Mouse (Mus musculus) adipocyte (in vitro differentiated cells): ENCODE measurements at regions not wholly inside any gene's neighbourhood (a gene's known extent, or its start where the extent isn't known, plus 50 kb on each side); places are given as distances from the start of the nearest gene placed in this dataset.
A peak's percentile ranks its signal among the peaks of the same experiment; 100 is the strongest.

Source experiments
- DNase-seq: peaks from one replicate; pipeline ENCODE4 v3.0.0-alpha.2; 2016; ENCODE audit warnings: low spot score

DNA sequence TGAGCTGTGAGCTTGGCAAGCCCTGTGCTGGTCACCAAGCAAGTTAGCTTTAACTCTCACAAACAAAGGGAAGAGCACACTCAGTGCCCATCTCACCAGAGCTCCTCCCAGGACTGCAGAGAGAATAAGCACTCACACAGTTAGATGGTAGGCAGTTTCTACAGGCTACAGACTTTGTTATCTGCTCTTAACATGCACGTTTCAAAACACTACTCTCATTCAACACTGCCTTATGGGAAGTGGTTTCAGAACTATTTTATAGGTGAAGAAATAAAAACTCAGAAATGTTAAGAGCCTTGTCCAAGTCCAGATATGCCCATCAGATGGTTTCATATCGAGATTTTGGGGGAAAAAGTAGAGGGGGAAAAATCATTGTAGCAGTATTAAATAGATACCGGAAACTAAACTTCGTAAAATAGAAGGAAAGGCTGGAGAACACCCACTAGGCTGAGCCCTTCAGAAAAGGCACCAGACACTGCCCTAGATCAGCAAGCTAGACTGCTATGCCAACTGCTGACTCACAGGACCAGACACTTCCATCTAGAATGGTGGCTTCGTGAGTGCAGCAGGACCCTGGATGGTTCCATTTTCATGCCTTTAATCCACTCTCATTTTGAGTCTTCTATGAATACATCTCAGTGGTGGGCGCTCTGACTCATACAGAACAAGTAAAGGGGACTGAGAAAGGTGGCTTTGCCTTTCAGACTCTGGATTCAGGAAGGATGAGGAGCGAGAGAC lies 51.3 kb upstream of the Serbp1 start:
- no peak for DNase-seq

DNA sequence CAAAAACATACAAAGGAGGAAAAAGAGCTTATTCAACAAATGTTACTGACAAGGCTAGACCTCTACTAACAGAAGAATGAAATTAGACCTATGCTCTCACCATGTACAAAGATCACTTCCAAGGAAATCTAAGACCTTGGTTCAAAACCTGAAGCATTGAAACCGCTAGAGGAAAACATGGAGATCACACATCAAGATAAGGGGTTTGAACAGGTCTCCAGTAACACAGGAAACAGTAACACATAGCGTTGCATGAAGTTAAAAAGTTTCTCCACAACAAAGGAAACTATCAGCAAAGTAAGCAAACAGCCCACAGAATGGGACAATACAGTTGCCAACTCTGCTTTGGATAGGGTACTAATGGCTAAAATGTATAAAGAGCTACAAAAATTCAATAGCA lies 53.3 kb upstream of the Serbp1 start:
- DNase-seq: no peak

DNA sequence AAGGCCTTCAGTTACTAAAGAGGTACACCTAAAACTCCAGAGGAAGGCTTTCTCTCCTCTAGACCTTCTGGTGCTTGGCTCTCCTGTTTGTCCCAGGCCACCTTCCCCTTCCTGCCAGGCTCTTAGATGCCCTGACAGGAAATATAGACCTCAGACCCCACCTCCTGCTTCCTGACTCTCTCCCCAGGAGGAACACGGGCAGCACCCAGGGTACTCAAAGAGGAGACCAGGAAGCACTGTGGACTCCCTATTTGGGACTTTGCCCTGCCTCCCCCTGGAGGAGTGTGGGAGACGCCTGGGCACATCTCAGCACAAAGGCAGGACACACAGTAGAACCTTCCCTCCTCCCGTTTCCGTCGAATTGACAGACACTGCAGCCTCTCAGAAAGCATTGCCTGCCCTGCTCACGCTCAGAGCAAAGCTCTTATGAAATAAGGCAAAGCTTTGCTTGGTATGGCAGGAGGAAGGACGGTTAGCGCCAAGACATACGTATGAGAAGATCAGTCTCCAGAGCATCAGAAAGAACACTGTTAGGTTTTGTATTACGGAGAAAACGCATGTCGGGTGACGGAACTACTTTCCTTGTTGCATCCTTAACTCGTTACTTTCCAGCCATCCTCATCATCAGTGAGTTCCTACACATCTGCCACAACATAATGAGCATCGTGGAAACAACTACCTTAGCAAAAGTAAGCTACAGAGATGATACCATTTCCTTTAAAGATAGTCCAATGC lies 54.3 kb upstream of the Serbp1 start:
- no peak for DNase-seq

DNA sequence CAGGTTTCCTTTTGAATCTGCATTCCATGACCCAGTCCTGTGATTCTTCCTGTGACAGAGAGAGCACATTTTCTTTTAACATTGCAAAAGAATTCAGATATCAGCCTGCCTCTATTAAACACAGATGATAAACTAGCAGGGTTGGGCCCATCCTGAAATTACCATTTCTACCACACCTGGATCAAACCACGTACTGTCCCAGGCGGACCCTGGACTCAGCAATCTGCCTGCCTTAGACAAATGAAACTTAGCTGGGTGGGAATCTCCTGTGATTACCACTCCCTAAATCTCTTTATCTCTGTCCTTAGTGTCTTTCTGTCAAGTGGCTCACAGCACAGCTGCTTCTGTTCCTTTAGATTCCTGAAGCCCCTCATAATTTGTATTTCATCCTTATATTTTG lies 55.5 kb upstream of the Serbp1 start:
- DNase-seq: no peak

DNA sequence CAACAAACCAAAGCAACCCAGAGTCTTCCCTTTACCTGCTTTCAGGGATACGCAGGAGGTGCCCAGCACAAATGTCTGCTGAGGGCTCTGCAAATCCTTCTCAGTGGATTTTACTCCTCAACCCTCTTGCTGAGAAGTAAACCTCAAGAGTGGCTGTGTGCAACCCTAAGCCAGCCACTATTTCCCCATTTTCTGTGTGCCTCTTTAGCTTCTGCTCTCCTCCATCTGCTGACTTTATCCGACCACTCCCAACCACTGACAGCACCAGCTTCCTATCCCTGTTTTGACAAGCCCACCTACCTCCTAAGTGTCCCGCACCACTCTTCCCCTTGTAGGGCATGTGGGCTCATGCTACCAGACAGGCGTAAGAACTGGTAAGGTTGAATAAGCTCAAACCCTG lies 56.5 kb upstream of the Serbp1 start:
- DNase-seq: no peak

DNA sequence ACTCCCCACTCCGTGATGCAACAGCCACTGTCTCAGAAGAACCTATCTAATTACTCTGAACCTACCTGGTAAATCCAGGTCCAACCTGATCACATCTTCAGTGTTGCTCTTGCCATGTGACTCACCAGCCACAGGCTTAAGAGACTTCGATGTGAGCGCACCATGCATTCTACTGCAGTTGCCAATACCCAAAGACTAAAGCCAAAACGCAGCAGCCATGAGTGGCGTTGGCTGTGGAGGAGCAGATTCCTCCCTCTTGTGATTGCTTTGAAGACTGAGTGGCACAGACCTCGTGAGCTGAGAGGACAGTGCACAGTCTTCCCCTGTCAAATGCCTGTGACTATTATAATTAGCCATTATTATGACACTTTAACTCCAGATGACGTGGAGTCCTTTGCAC lies 58.6 kb upstream of the Serbp1 start:
- DNase-seq: no peak

DNA sequence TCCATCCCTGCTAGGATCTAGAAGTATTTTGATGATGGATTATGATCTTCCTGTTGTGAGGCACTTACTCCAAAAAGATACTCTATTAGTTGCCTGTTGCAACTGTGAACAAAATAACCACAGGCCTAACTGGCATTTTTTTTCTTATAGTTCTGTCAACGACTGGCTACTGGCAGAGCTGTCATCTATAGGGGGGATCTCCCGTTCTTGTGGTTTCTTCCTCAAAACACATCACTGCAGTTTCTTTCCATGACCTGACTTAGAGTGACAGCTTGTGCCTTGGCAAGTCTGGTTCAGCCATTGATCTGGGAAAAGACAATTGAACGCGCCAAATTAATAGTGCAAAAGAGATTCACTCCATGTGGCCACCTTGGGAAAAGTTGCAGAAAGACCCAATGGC lies 59.4 kb upstream of the Serbp1 start:
- DNase-seq: no peak

DNA sequence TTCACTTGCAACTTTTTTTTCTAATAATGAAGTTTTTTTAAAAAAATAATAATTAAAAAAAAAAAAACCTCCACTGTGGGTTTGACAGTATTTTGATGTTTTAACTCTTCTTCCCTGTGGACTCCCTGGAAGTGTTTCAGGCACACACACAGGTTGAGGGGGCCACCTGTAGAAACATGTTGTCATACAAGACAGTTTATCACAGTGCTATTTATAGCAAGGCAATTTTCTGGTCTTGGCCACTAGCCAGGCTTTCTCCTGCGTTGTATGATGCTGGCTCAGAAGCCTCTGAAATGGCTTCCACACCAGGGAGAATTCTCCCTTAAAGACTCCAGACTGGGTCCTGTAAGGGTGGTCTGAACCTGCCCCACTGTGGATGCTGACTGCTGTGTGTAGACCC lies 59.9 kb upstream of the Serbp1 start:
- DNase-seq: no peak

DNA sequence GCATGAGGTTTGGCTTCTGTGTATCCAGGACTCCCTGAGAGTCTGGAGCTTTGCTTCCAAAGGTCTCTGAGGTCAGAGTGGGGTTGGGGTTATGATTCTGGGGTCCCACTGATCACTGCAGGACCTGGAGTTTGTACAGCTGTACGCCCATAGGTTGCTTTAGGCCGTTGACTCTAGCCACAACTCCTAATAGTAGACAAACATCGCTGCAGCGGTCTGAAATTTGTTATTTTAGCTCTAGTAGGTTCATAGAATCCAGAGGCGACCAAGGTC lies 67.4 kb upstream of the Serbp1 start:
- DNase-seq: no peak

DNA sequence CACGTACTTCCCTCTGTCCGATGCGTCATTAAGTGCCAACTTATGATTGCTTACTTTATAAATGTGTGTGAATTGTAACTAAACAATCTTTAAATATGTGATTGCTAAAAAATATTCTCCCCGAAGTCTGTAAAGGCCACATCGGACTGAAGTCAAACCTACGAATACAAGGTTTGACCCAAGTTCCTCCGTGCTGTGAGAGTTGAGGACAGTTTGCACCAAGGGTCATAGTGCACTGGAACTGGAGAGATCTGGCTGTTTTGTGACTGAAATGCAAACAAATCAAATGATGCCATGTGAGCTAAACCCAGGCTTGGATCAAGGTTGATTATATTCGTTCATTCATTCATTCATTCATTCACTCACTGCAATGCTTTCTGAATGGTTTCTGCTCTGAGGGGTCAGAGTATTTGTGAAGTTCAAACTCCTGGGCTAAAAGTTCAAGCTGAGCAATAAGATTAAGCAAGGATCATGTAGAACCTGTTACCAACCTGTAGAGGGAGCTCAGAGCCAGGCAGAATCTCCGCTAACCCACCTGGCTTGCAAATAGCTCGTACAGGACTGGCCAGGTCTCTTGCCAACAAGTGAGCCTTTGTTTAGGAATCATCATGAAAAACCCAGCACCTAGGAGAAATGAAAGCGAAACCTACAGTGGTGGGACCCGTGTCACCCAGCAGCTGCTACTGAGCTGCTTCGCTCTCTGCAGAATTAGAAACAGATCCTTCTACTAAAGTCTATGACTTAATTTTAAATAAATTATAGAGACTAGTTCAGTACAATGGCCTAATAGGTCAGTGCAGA lies 67.9 kb upstream of the Serbp1 start:
- DNase-seq: peak; percentile 72

DNA sequence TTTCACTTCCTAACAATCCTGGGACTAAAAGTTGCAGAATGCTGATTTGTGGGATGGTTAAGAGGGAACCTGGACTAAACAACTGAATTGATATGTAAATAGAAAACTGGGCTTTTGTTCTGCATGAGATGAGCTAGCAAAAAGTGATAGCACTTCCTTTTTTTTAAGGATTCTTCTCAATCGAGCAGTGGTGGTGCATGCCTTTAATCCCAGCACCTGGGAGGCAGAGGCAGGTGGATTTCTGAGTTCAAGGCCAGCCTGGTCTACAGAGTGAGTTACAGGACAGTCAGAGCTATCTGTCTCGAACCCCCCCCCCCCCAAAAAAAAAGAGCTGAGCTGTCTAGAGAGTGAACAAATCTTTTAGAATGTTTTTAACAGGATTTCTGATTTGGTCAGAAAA lies 69.2 kb upstream of the Serbp1 start:
- no peak for DNase-seq

DNA sequence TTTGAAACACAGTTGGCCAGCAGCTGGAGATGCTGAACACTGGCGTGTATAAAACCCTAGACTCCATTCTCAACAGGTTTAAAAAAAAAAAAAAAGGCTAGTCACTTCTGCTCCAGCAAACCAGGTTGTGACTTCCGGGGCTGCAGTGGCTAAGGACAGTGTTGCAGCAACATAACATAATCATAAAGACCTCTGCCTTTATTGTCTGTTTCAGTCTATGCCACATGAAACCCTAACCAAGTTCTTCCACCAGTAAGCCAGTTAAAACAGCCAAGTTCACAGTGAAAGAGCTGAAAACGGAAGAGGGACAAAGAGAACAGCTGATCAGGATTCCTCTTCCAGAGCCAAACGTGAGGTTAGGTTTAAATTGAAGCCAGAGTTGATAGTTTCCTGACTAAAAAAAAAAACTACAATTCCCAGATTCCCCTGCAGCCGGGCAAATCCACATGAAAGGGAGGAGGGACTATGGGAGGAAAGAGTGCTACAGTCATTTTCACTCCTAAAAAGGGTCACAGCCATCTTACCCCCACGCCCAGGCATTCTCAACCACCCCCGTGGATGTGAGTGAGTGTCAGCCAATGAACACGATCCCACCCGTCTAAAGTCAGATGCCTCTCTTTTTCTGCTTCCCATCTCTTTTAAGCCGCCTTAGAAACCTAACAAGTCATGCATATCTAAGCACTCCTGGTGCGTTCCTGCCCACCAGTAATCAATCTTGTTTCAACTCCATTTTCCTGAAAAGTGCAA lies 69.8 kb upstream of the Serbp1 start:
- peak; percentile 66 for DNase-seq

DNA sequence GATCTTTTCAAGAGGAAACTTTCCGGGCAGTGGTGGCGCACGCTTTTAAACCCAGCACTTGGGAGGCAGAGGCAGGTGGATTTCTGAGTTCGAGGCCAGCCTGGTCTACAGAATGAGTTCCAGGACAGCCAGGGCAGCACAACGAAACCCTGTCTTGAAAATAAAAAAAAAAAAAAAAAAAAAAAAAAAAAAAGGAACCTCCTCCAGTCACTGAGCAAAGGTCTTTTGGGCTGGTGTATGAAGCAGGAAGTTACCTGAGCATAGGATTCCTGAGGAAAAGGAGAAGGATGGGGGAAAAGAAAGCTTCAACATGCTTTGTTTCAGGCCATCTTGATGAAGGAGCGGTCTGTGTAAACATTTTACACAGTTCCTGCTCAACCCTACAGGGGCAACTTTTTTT lies 72.9 kb upstream of the Serbp1 start:
- no peak for DNase-seq

DNA sequence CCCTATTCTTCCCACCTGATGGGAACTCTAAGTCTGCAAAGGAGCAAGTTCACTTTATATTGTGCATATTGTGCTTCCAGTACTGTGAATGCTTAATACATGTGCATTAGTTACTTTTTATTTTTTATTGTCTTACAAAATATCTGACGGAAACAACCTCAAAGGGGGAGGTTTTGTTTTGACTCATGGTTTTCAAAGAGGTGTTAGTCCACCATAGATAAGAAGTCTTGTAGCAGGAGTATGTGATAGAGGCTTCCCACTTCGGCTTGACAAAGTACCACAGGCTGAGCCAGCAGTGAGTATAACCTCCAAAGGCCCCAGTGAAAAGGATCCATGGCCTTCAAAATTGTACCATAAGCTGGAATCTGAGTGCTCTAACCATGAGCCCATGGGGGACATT lies 74.0 kb upstream of the Serbp1 start:
- DNase-seq: no peak

DNA sequence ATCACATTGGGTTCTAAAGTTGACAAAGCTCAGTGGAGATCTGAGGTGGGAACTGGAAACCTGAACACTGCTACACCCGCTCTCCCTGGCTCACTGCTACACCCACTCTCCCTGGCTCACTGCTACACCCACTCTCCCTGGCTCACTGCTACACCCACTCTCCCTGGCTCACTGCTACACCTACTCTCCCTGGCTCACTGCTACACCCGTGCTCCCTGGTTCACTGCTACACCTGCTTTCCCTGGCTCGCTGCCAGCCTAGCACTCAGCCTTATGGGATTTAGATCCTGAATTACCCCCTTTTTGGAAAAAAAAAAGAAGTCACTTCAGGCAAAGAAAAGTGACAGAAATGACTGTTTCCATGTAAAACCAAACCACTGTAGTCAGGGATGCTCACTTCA lies 75.2 kb upstream of the Serbp1 start:
- DNase-seq: no peak

DNA sequence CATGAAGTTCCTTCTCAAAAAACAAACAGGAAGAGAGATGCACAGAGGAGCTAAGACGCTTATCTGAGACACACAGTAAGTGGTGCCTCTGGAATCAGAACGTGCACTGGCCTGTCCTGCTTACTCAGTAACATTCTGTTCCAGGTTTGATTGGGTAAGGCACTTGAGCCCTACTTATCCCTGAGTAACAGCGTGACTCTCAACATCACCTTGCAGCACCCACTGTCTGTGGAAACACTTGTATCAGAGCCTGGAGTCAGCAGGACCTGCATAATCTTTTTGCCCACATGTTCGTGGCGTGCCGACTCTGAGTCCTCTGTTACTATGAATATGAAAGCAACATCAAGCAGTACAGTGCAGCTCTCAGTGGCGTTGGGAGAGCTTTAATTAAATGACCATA lies 76.4 kb upstream of the Serbp1 start:
- no peak for DNase-seq

DNA sequence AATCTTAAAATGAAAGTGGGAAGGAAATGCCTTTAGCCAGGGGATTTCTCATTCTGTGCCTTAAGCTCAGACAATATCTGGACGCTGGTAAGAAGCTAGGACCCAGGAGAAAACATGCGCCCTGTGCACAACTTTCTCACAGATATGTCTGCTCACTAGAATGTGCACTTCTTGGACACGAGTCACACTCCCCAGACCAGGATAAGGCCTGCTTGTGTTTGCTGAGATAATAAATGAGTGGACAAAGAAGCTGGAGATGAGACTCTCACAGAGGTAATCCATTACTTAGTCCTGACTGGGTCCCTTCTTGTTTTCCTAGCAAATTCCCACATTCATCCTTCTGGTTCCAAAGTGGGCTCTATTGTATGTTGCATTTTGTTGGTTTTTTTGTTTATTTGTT lies 77.4 kb upstream of the Serbp1 start:
- DNase-seq: no peak

DNA sequence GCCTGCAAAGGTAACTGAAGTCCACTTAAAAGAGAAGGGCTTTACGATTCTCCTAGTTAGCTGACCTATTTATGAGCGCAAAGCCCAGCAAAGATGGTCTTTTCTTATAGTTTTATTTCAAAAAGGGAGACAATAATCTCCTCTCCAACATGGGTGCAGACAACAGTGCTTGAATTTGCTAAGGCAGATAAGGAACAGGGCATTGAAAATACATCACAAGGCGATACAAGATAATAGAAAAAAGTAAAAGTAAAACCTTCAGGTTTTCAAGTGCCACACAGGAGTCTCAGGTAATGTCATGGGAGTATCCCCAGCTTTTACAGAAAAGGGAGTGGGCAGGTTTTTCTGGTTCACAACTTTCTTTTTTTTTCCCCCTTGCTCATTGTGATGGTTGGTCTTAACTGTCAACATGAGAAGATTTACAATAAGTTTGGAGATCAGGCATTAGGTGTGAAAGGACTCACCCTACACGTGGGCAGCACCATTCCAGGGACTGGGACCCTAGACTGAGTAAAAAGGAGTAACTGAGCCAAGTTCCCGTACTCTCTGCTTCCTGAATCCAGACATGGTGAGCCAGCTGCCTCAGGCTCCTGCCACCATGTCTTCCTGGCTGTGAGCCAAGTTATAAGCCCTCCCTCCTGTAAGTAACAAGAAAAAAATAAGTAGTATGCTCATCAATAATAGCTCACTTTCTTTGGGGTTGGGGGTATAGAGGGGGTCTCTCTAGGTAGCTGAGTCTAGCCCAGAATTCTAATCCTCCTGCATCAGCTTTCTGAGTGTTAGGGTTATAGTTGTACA lies 78.1 kb upstream of the Serbp1 start:
- no peak for DNase-seq

DNA sequence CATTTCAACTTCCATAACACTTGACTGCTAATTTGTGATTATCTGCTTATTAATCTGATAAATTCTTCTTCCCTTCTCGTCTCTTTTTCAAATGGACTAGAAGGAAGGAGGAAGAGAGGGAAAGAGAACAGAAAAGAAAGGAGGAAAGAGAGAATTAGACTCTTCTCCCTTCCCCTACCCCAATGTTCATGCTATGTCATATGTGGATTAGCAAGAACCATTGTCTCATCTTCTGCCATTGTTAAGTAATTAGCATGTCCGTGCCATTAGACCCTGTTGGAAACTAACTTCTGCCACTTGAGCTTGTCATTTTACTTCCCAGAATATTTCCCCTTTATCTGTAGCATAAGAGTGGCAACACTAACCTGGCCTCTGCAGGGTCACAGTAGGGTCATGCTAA lies 78.8 kb upstream of the Serbp1 start:
- DNase-seq: no peak

DNA sequence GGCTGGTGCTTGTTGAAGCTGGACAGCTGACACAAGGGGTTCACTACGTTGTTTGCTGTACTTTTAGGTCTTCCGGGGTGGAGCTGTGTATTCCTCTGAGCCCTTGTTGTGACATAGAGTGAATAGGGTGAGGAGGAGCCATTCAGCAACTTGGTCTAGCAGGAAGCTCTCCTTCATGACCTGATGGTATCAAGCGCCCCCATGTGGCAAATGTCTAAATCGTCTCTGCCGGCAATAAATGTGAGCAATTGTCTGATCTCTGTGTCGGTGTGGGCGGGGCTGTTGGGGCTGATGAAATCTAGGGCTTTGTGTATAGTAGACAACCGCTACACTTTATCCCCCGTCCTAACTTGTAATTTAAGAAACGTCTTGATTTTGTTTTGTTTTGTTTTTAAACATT lies 79.2 kb upstream of the Serbp1 start:
- peak; percentile 99 for DNase-seq

DNA sequence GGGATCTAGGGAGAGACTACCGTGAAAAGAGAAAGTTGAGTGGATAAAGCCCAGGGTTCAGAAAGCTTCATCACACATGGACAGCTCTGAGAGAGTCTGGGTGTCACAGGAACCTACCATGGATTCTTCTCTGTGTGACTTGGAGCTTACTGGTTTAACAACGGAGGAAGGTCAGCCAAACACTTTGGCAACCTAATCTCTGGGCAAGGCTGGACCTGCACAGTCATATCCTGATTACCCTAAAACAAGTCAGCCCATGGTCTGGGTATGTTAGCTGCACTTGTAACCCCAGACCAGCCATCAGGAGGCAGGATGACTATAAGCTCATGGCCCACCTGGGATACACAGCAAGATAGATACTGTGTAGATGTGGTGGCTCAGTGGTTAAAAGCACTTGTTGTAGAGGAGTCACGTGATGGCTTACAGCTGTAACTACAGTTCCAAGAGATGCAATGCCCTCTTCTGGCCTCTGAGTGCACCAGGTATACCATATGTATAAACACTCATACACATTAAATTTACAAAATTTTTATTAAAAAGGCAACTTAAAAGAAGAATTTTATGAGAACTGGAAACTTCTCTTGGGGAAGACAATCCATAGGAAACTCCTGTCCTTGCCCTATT lies 85.0 kb upstream of the Serbp1 start:
- DNase-seq: no peak
